Mouse (Mus musculus): ENCODE data around the gene Mrps24.

Gene Mrps24

DNA sequence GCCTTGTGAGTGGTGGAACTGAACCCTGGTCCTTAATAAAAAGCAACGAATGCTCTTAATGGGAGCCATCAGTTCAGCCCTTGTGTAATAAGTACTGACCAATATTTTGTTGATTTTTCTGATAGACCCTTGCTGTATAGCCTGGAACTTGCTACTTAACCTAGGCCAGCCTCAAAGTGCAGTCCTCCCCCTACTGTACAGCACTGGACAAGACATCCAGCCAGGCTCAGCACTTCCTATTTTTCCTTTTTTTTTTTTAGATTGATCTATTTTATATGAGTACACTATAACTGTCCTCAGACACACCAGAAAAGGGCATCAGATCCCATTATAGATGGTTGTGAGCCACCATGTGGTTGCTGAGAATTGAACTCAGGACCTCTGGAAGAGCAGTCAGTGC is 12.1 kb downstream of the Mrps24 start:
- no peak for DNase-seq

DNA sequence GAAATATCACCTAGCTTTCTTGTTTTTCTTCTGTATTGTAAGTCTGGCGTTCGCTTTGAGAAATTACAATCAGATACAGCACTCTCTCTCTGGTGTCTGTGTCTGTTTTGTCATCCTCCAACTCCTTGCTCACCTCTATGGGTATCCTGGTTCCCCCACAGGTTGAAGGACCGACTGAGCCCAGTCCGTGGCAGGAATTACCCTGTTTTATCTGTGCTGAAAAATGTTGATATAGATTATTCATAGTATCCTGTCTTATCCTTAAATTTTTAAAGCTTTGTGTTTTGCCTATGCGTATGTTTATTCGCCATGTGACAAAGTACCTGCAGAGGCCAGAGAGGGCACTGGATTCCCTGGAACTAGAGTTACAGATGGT is 12.5 kb downstream of the Mrps24 start:
- no peak for DNase-seq

- no peak for DNase-seq
Measured at GRCm38 (mm10) chr11:5702271-5702956, 13.1 kb downstream of the Mrps24 start.

GRCm38 (mm10) chr11:5701821-5702220 is 13.7 kb downstream of the Mrps24 start:
- no peak for DNase-seq

- no peak for DNase-seq
Measured at GRCm38 (mm10) chr11:5701300-5701699, 14.2 kb downstream of the Mrps24 start.

DNA sequence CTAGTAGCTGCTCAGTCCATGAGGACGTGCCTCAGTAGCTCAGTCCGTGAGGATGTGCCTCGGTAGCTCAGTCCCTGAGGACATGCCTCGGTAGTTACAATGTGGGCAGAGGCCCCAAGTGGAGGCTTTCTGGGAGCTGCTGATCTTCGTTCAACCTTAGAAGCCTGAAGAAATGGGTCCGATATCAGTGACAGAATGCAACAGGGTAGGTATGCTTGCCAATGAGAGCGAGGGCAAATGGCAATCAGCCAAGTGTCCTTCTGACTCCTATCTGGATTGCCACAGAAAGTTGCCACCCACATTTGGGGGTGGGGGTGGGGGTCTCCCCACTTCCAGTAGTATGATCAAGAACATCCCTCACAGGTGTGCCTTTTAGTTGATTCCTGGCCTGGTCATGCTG is 14.7 kb downstream of the Mrps24 start:
- DNase-seq, result no peak

GRCm38 (mm10) chr11:5691775-5692174 is 23.7 kb downstream of the Mrps24 start:
- DNase-seq, result peak in 1 of 2 experiments; percentile 20

GRCm38 (mm10) chr11:5684283-5684682 is 31.2 kb downstream of the Mrps24 start:
- no peak for DNase-seq

GRCm38 (mm10) chr11:5682541-5682940 is 32.9 kb downstream of the Mrps24 start:
- DNase-seq, result no peak
